Mouse (Mus musculus) kidney, postnatal 14 days (tissue): ENCODE results near the gene Ehd1.
A peak's percentile ranks its signal among the peaks of the same experiment; 100 is the strongest.

ENCODE experiments used
- DNase-seq: peaks from one replicate; pipeline ENCODE4 v3.0.0; 2022; ENCODE audit warnings: mixed read lengths

Gene Ehd1

DNA sequence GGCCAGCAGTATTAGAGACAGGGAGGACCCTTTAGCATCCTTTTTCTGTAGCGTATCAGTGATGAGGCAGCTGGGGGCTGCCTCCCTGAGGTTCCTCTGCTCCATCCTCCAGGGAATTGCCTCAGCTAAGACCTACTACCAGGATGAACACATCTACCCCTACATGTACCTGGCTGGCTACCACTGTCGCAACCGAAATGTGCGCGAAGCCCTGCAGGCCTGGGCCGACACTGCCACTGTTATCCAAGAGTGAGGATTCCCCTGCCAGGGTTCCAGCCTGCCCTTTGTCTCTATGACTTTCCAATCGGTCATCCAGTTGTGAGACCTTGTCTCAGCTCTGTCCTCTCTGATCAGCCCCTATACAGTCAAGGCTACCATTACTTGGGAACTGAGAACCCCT is 61.6 kb downstream of the Ehd1 start:
- DNase-seq: no peak

DNA sequence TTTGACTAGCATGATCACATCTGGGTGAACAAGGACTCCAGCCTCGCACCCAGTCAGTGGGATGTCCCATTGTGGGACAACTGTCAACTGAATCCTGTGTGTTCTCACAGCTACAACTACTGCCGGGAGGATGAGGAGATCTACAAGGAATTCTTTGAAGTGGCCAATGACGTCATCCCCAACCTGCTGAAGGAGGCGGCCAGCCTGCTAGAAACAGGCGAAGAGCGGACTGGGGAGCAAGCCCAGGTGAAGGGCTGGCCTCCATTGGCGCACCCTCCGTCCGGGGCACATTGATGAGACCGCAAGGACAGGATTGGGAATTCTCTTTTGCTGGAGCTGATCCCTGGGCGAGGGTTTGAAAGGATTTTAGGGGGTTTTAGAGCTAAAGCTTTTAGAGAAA is 62.2 kb downstream of the Ehd1 start:
- DNase-seq: no peak

DNA sequence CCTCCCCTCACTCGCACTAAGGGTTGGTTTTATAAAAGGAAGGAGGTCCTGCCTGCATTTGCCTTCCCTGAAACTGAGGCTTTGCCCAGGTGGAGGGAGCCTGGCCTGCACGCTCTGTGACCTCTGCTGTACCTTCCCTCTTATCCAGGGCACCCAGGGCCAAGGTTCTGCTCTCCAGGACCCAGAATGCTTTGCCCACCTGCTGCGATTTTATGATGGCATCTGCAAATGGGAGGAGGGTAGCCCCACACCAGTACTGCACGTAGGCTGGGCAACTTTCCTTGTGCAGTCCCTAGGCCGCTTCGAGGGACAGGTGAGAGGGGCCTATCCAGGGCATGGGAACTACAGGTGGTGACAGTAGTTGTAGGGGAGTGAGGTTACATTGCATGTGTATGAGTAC is 62.7 kb downstream of the Ehd1 start:
- no peak for DNase-seq

DNA sequence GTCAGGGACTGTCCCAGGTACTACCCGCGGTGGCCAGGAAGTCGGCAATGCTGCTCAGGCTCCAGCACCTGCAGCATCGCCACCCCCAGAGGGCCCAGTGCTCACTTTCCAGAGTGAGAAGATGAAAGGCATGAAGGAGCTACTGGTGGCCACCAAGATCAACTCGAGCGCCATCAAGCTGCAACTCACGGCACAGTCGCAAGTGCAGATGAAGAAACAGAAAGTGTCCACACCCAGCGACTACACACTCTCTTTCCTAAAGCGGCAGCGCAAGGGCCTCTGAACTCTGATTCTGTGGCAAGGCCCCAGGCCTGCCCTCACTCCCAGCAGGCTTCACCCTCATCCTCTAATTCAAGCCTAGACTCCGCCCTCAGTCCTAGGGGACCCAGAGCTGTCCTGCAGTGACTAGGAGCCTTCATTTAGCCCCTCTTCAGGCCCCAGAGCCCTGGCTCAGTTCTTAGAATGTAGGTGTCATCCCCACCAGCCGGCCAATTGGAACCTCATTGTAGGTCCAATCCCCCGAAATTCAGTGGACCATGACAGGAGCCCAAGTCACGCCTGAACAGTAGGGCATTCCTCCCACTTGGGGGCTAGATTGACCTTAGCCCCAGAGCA is 63.5 kb downstream of the Ehd1 start:
- peak; percentile 85 for DNase-seq

DNA sequence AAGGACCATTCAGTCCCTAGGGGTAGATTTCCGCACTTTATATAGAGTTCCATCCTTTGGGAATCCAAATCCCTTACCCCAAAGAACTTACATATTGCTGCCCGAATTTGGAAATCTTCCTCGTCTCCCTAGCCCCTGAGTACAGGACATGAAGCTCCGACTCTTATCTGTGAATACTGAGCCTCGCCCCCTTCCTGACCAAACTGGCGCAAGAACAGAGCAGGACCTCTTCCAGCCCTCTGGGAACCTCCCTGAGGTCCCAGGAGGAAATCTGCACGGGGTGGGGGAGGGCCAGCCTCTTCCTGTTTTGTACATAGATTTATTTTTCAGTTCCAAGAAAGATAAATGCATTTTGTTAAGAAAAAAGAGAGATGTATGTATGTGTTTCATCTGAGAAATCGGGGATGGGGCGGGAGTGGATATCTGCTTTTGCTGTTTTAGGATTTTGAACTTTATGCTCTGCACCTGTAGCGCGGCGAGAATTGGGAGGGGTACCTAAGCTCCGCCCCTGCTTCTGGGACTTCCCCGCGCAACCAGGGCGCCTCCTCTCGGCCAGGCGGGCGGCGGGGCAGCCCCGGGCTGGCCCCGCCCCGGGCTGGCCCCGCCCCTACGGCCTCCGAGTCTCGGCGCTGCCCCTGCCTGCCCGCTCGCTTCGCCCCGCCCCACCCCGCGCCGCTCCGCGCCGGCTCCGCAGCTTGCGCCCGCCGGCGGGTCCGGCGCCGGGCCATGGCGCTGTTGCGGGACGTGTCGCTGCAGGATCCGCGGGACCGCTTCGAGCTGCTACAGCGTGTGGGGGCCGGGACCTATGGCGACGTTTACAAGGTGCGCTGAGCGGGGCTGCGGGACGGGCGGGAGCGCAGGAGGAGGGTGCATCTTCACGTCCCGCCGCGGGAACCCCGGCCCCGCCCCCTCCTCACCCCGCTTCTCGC is 64.3 kb downstream of the Ehd1 start, which contains the start of gene Map4k2:
Map4k2 (plus strand) TSS at position 612 of the 929 bp plus-strand sequence.
- DNase-seq: peak; percentile 95

DNA sequence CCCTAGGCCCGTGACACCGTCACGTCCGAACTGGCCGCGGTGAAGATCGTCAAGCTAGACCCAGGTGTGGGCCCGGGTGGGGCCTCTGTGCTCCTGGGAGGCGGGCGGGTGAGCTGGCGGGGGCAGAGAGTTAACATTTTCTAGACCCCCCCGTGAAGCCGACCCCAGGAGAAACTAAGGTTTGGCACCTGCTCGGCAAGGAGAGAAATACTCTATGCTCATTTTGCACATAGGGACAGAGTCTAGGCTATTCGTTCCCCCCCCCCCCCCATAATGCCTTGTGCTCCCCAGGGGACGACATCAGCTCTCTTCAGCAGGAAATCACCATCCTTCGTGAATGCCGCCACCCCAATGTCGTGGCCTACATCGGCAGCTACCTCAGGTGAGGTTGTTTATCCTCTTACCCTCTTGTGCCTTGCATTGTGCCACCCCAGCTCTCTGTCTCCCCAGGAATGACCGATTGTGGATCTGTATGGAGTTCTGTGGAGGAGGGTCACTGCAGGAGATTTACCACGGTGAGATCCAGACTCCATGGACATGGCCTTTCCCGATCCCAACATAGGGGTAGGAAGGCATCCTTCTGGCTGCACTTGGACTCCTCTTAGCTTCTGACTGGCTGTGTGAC is 65.0 kb downstream of the Ehd1 start:
- DNase-seq: no peak

DNA sequence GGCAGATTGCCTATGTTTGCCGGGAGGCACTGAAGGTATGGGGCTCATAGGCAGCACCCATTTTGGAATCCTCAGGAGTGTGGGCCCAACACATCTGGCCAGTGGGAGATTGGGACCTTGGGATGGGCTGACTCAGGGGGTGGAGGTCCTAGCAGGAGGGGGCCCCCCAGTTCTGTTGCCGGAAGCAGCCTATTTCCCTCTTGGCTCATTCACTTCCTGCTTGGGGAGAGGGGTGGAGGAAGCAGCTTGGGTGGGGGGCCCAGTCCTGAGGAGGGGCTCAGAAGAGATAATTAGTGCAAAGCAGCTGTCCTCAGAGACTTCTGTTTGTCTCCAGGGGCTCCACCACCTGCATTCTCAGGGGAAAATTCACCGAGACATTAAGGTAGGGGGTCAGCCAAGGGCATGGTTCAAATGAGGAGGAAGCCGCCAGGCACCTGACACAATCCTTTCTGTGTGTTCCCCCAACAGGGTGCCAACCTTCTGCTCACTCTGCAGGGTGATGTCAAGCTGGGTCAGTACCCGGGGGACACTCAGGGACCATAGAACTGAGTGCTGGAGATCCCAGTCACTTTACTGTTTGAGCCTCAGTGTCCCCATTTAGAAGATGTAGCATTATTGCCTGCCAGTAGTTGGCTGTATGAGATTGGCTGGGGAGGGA is 65.9 kb downstream of the Ehd1 start:
- peak; percentile 35 for DNase-seq

DNA sequence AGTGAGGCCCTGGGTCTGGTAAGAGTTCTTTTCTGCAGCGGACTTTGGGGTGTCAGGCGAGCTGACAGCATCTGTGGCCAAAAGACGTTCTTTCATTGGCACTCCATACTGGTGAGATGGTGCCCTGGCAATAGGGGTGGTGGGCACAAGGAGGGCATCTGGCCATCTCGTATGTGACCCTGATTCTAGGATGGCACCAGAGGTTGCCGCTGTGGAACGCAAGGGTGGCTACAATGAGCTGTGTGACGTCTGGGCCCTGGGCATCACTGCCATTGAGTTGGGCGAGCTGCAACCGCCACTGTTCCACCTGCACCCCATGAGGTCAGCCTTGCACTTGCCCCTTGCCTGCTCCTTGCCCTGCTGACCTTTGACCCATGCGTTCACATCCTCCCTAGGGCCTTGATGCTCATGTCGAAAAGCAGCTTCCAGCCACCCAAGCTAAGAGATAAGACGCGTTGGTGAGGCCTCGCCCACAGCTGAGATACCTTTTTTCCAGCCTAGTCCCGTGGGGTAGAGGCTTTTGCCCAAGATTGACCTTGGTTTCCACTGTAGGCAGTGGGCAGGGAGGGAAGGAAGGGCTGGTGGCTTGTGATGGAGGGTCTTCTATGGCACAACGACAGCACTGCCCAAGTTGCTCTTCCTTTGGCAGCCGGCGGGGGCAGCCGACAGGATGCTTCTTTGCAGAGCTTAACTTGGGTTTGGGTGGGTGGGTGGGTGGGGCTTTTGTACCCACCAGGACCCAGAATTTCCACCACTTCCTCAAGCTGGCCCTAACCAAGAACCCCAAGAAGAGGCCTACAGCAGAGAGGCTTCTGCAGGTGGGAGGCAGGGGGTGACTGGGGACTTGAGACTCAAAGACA is 66.8 kb downstream of the Ehd1 start:
- DNase-seq: no peak

DNA sequence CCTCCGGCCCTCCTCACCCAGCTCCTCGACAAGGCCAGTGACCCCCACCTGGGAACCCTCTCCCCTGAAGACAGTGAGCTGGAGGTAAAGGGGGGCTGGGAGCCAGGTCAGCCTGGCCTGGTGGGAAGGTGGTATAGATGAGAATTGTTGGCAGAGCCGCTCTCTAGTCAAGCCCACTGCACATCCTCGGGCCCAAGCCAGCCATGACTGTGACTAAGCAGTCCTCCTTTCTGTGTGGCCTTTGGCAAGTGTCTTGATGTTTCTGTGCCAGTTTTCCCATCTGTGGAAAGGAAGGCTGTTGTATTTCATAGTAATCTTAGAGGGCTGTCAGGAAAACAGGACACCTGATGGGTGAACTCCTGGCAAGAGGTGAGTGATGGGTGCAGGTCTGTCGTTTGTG is 67.5 kb downstream of the Ehd1 start:
- DNase-seq: no peak

DNA sequence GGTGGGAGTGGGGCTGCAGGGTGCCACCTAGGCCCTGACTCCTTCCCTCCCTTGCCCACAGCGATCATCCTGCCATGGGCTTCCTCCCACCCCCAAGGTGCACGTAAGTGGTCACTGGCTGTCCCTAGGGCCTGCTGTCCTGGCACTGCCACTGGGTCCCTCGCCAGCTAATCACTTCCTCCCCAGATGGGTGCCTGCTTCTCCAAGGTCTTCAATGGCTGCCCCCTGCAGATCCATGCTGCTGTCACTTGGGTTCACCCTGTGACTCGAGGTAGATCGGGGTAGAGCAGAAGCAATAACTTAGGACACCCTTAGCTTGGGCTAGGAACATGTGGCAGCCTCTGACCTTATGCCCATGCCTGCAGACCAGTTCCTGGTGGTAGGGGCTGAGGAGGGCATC is 69.5 kb downstream of the Ehd1 start:
- DNase-seq: no peak

DNA sequence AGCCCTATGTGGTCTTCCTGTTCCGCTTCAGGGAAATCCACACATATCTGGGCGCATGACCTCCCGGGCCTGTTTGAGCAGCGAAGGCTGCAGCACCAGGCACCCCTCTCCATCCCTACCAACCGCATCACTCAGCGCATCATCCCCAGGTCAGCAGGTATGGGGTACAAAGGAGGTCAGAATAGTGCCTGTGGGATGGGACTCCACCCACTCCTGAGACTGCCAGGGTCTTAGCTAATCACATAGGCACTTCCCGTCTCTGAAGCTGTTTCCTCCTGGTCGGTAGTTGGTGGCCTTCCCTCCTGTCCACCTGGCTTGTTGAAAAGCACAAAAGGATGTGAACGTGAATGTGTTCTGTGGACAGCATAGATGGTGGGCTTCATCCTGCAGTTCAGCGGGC is 70.1 kb downstream of the Ehd1 start:
- no peak for DNase-seq

DNA sequence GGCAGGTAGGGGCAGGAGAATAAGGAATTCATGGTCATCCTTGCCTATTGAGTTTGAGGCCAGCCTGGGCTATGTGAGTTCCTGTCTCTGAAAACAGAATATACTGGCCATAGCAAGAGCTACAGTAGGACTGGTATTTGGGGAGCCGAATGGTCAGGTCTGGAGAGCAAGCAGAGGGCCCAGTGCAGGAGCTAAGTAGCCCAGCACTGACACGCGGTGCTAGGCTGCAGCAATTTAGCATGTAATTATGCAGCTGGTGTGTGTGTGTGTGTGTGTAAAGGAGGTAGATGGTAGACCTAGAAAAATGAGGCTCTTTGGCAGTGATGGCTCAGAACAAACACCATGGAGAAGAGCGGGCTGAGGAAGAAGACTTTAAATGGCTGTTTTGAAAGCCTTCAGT is 71.1 kb downstream of the Ehd1 start:
- no peak for DNase-seq

DNA sequence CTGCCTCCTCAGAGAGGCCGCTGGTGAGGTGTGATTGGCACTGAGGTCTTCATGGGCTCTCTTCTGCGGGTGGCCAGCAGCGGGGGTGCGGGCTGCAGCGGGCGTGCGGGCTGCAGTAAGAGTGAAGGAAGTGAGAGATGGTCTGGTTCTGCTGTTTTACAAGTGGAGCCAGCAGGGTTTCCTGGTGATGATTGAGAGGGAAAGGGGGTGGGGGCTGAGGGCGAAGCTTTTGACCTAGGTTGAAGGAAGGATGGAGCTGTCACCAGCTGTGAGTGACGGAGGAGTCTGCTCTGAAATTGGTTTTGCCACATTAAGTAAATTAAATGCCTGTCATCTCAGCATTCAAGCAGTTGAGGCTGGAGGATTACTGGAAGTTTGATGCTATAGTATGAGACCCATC is 72.2 kb downstream of the Ehd1 start:
- DNase-seq: peak; percentile 33

DNA sequence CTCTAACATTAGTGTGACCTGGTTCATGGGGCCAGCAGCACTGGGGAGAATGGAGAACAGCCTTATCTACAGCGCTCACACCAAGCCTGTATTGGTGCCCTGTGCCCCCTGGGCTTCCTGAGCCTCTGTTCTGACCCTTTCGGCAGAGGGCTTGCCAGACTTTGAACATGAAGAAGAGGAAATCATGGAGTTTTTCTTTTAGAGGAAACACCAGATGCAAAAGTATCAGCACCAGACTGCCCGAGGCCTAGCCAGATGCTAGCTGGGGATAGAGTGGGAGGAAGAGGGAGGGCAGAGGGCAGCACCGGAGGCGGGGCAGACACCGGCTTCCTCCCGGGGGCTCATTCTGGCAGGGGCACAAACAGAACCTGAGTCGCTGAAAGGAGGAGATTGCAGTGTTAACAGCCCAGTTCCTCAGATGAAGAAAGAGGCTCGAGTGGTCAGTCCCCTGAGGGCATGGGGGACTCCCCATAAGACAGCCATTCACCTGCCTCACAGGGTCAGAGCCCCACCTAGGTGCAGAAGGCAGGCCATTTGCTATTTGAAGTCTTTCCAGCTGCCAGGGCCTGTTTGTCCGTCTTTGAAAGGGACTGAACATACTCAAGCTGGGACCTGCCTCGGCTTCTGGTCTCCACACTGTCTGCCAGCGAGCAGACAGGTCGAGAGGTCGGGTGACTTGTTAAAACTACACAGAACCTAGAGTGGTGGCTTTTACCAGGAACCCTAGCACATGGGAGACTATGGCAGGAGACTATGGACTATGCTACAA is 72.9 kb downstream of the Ehd1 start:
- DNase-seq: peak; percentile 70
